Mouse (Mus musculus) layer of hippocampus, postnatal 10 days (tissue): ENCODE measurements around the gene Rhox4f. TPM values are rescaled to one million over a fixed set of nuclear protein-coding genes. Genes with fewer than 3 reads are reported as not detected.
"Not testable (repeated sequence)": the region's sequence is repeated elsewhere in the genome, so short reads cannot be mapped to it uniquely, and the experiment has no call there.

Experiments used
- DNase-seq, 2 experiments: peaks; one replicate each; pipeline ENCODE4 v3.0.0; 2021; ENCODE audit warnings: low spot score in 2 of 2
- long read RNA-seq: library from polyadenylated mRNA; stranded (forward); transcript quantifications from one replicate; pipeline ENCODE4 v2.0.0, GENCODE M21; 2023
- total RNA-seq, 2 experiments: library from RNA; stranded (reverse); gene quantifications; 2 replicates each; pipeline ENCODE4 v1.2.3; 2021

Rhox4f gene
- total RNA-seq = not detected
- long read RNA-seq = 0 reads

GRCm38 (mm10) chrX:37607604-37608003 lies at the start of gene Rhox4f:
Rhox4f (minus strand) TSS chrX:37607704.
- DNase-seq = not testable (repeated sequence)

DNA sequence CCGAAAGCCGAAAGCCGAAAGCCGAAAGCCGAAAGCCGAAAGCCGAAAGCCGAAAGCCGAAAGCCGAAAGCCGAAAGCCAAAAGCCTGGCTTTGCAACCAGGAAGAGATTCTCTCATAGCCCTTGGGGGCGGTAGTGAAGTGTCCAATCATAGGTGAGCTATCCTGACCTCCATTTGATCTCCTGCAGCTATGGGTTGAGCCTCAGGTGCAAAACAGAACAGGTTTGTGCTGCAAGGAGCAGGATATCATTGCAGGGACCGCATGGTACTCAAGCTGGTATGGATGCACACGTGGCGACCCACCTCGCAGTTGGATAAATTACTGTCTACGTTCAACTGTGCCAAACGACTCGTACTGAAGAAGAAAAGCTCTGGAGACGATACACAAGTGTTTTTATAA lies 43.7 kb upstream of the Rhox4f start, which contains the start of gene Rhox4g:
TSS of gene Rhox4g (minus strand) at position 101 of the 400 bp plus-strand sequence.
- not testable (repeated sequence) for DNase-seq

DNA sequence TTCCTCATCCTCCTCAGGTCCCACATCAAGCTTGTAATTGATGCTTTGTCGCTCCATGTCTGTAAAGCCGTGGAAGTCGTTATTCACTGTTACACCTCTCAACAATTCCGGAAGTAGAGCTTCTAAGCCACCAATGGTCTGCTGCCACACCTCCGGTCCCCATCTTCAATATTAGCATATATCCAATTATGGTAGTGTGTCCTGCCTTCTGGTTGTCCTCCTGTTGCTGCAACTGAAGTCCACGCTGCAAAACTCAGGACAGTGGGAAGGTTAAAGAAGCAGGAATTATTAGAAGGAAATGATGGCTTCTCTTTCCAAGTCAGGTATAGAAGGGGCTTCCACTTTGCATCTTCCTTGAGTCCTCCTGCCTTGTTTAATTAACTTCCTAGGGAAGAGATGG lies 35.9 kb upstream of the Rhox4f start, which contains the start of gene Rhox2g:
TSS of gene Rhox2g (minus strand) at position 101 of the 400 bp plus-strand sequence.
- not testable (repeated sequence) for DNase-seq

DNA sequence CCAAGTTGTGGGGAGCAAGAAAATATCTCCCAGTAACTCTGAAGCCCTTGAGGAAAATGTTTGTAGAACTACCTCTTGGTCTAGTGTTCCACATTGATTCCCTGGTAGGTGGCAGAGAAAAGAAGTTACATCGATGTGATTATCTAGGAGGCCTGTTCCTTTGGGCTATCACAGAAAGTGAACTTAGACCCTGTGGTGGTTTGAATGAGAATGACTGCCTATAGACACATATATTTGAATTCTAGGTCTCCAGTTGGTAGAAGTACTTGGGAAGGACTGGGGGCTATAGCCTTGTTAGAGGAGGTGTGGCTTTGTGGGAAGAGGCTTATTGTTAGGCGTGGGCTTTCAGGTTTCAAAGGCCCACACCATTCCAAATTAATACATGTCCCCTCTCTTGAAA lies 21.0 kb upstream of the Rhox4f start, which contains the start of gene Rhox3g:
TSS of gene Rhox3g (minus strand) at position 101 of the 400 bp plus-strand sequence.
- not testable (repeated sequence) for DNase-seq

DNA sequence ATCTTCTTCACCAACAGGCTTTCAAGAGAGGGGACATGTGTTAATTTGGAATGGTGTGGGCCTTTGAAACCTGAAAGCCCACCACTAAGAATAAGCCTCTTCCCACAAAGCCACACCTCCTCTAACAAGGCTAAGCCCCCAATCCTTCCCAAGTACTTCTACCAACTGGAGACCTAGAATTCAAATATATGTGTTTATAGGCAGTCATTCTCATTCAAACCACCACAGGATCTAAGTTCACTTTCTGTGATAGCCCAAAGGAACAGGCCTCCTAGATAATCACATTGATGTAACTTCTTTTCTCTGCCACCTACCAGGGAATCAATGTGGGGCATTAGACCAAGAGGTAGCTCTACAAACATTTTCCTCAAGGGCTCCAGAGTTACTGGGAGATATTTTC lies 26.8 kb downstream of the Rhox4f start, which contains the start of gene Rhox3f:
TSS of gene Rhox3f (plus strand) at position 301 of the 400 bp plus-strand sequence.
- DNase-seq = not testable (repeated sequence)

- not testable (repeated sequence) for DNase-seq
Observed at GRCm38 (mm10) chrX:37572638-37573037, 34.9 kb downstream of the Rhox4f start.

DNA sequence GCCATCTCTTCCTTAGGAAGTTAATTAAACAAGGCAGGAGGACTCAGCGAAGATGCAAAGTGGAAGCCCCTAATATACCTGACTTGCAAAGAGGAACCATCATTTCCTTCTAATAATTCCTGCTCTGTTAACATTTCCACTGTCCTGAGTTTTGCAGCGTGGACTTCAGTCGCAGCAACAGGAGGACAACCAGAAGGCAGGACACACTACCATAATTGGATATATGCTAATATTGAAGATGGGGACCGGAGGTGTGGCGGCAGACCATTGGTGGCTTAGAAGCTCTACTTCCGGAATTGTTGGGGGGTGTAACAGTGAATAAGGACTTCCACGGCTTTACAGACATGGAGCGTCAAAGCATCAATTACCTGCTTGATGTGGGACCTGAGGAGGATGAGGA lies 36.4 kb downstream of the Rhox4f start, which contains the start of gene Rhox2f:
TSS of gene Rhox2f (plus strand) at position 301 of the 400 bp plus-strand sequence.
- DNase-seq = not testable (repeated sequence)

GRCm38 (mm10) chrX:37557112-37557511 lies 50.4 kb downstream of the Rhox4f start, which contains the start of gene Rhox4e:
Rhox4e (plus strand) TSS chrX:37557412.
- DNase-seq = not testable (repeated sequence)

Other genes starting within 250 kb of the Rhox4f start
- not detected for gene Rhox3a2, start 227.7 kb downstream of the Rhox4f start, total RNA-seq
- gene Rhox4a2, start 216.9 kb downstream of the Rhox4f start, total RNA-seq = not detected
- not detected for gene Rhox2b, start 195.6 kb downstream of the Rhox4f start, total RNA-seq
- gene Rhox4b, start 175.2 kb downstream of the Rhox4f start, total RNA-seq = not detected
- not detected for gene Rhox2c, start 154.0 kb downstream of the Rhox4f start, total RNA-seq
- gene Rhox3c, start 149.1 kb downstream of the Rhox4f start, total RNA-seq = not detected
- gene Rhox4c, start 127.4 kb downstream of the Rhox4f start, total RNA-seq = not detected
- not detected for gene Rhox2d, start 114.3 kb downstream of the Rhox4f start, total RNA-seq
- not detected for gene Rhox4d, start 93.3 kb downstream of the Rhox4f start, total RNA-seq
- not detected for gene Rhox2e, start 77.3 kb downstream of the Rhox4f start, total RNA-seq
- not detected for gene Rhox3e, start 65.7 kb downstream of the Rhox4f start, total RNA-seq
- gene Rhox4e, start 50.3 kb downstream of the Rhox4f start, total RNA-seq = not detected
- not detected for gene Rhox2f, start 36.3 kb downstream of the Rhox4f start, total RNA-seq
- not detected for gene Rhox3f, start 26.7 kb downstream of the Rhox4f start, total RNA-seq
- gene Rhox3g, start 20.9 kb upstream of the Rhox4f start, total RNA-seq = not detected
- not detected for gene Rhox2g, start 35.8 kb upstream of the Rhox4f start, total RNA-seq
- not detected for gene Rhox4g, start 43.6 kb upstream of the Rhox4f start, total RNA-seq
- not detected for gene Rhox3h, start 61.1 kb upstream of the Rhox4f start, total RNA-seq
- not detected for gene Rhox2h, start 65.6 kb upstream of the Rhox4f start, total RNA-seq
- gene Rhox5, start 197.1 kb upstream of the Rhox4f start, total RNA-seq = not detected
- gene Rhox6, start 219.2 kb upstream of the Rhox4f start, total RNA-seq = not detected
- not detected for gene Rhox7a, start 224.0 kb upstream of the Rhox4f start, total RNA-seq